Mouse (Mus musculus): ENCODE data around the gene Emx1.

GRCm38 (mm10) chr6:85219706-85220105, 32.5 kb downstream of the Emx1 start:
- no peak for TF ChIP-seq CTCF (IDR thresholded peaks at IDR 0.05; ENCODE audit: insufficient read depth, low read length)
- TF ChIP-seq POLR2A (IDR thresholded peaks at IDR 0.05; ENCODE audit: borderline replicate concordance, extremely low read depth, low read depth, low read length): no peak
